Mouse (Mus musculus): ENCODE data around the gene Dcaf6. TPM values are rescaled to one million over a fixed set of nuclear protein-coding genes. Genes with fewer than 3 reads are reported as not detected.
"Not testable (repeated sequence)": the region's sequence is repeated elsewhere in the genome, so short reads cannot be mapped to it uniquely, and the experiment has no call there.

Gene Dcaf6
- polyA plus RNA-seq, 1 experiment = 7.4 TPM

GRCm38 (mm10) chr1:165348627-165349026 is 111.6 kb downstream of the Dcaf6 start:
- Histone ChIP-seq H3K27me3 (ENCODE audit: control insufficient read depth, insufficient read depth, low read length) (no peaks in the 10 kb centered on the region), H3K4me3 (ENCODE audit: low read depth, low read length) (no peak overlapping the region), H3K4me1 (ENCODE audit: control insufficient read depth, insufficient read depth, insufficient read length, low read length) (peaks cover 5% of the 10 kb centered on the region), H3K27ac (ENCODE audit: insufficient read depth, low read depth, low read length) (no peak overlapping the region; the same call in 1 of the 2 replicates), H3K36me3 (ENCODE audit: control insufficient read depth, insufficient read depth, low read length) (peaks cover 2% of the 10 kb centered on the region)
- TF ChIP-seq CTCF (IDR thresholded peaks at IDR 0.05; ENCODE audit: extremely low read depth, insufficient read length, insufficient replicate concordance, low read depth, low read length) = no peak
- no peak for TF ChIP-seq POLR2A (IDR thresholded peaks at IDR 0.05; ENCODE audit: low read depth, low read length)

GRCm38 (mm10) chr1:165344453-165344852 is 115.8 kb downstream of the Dcaf6 start:
- Histone ChIP-seq H3K4me3 (ENCODE audit: low read depth, low read length) (no peak overlapping the region), H3K27me3 (ENCODE audit: control insufficient read depth, insufficient read depth, low read length) (no peaks in the 10 kb centered on the region), H3K36me3 (ENCODE audit: control insufficient read depth, insufficient read depth, low read length) (no peaks in the 10 kb centered on the region), H3K4me1 (ENCODE audit: control insufficient read depth, insufficient read depth, insufficient read length, low read length) (no peaks in the 10 kb centered on the region), H3K27ac (ENCODE audit: insufficient read depth, low read depth, low read length) (no peak overlapping the region)
- no peak for TF ChIP-seq POLR2A (IDR thresholded peaks at IDR 0.05; ENCODE audit: low read depth, low read length)
- no peak for TF ChIP-seq CTCF (IDR thresholded peaks at IDR 0.05; ENCODE audit: extremely low read depth, insufficient read length, insufficient replicate concordance, low read depth, low read length)
- 78% methylated on average over 4 of the region's 4 CpGs for WGBS

DNA sequence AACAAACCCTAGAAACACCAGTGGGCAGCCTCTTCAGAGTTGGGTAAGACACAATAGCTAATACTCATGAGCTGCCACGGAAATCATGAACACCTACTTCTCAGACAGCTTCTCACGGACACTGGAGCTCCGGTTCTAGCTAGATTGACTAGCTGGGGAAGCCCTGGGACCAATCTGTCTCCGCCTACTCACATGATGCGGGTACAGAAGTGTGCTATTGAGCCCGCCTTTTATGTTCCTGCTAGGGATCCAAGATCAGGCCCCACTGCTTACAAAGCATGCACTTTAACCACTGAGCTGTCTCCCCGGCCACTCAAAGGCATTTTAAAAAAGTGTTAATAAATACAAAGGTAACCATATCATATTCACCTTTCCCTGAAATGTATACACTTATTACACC is 118.1 kb downstream of the Dcaf6 start:
- WGBS = 60% methylated on average over 7 of the region's 7 CpGs
- Histone ChIP-seq H3K4me3 (ENCODE audit: low read depth, low read length) (no peak overlapping the region), H3K4me1 (ENCODE audit: control insufficient read depth, insufficient read depth, insufficient read length, low read length) (no peaks in the 10 kb centered on the region), H3K27ac (ENCODE audit: insufficient read depth, low read depth, low read length) (no peak overlapping the region), H3K27me3 (ENCODE audit: control insufficient read depth, insufficient read depth, low read length) (no peaks in the 10 kb centered on the region), H3K36me3 (ENCODE audit: control insufficient read depth, insufficient read depth, low read length) (peaks cover 6% of the 10 kb centered on the region)
- TF ChIP-seq POLR2A (IDR thresholded peaks at IDR 0.05; ENCODE audit: low read depth, low read length) (no peak), CTCF (IDR thresholded peaks at IDR 0.05; ENCODE audit: extremely low read depth, insufficient read length, insufficient replicate concordance, low read depth, low read length) (no peak)

- peaks cover 4% of the 10 kb centered on the region for H3K36me3 ChIP-seq (ENCODE audit: control insufficient read depth, insufficient read depth, low read length)
- 67% methylated on average over 3 of the region's 3 CpGs for WGBS
These were observed 127.5 kb downstream of the Dcaf6 start for GRCm38 (mm10) chr1:165332797-165333196.

GRCm38 (mm10) chr1:165330859-165331258 is 129.4 kb downstream of the Dcaf6 start:
- no peaks in the 10 kb centered on the region for H3K27me3 ChIP-seq (ENCODE audit: control insufficient read depth, insufficient read depth, low read length)
- H3K36me3 ChIP-seq (ENCODE audit: control insufficient read depth, insufficient read depth, low read length) = peaks cover 3% of the 10 kb centered on the region; the same call in 1 of the 2 replicates
- TF ChIP-seq POLR2A (IDR thresholded peaks at IDR 0.05; ENCODE audit: low read depth, low read length) = no peak
- no peak for TF ChIP-seq CTCF (IDR thresholded peaks at IDR 0.05; ENCODE audit: extremely low read depth, insufficient read length, insufficient replicate concordance, low read depth, low read length)
- H3K4me3 ChIP-seq (ENCODE audit: low read depth, low read length) = no peak overlapping the region
- no peak overlapping the region for H3K27ac ChIP-seq (ENCODE audit: insufficient read depth, low read depth, low read length)
- H3K4me1 ChIP-seq (ENCODE audit: control insufficient read depth, insufficient read depth, insufficient read length, low read length) = no peaks in the 10 kb centered on the region

More at GRCm38 (mm10) chr1:165332797-165333196, 127.5 kb downstream of the Dcaf6 start:
- Histone ChIP-seq H3K27me3 (ENCODE audit: control insufficient read depth, insufficient read depth, low read length) (no peaks in the 10 kb centered on the region), H3K27ac (ENCODE audit: insufficient read depth, low read depth, low read length) (no peak overlapping the region), H3K4me3 (ENCODE audit: low read depth, low read length) (no peak overlapping the region), H3K4me1 (ENCODE audit: control insufficient read depth, insufficient read depth, insufficient read length, low read length) (no peaks in the 10 kb centered on the region)
- TF ChIP-seq POLR2A (IDR thresholded peaks at IDR 0.05; ENCODE audit: low read depth, low read length) (no peak), CTCF (IDR thresholded peaks at IDR 0.05; ENCODE audit: extremely low read depth, insufficient read length, insufficient replicate concordance, low read depth, low read length) (no peak)

DNA sequence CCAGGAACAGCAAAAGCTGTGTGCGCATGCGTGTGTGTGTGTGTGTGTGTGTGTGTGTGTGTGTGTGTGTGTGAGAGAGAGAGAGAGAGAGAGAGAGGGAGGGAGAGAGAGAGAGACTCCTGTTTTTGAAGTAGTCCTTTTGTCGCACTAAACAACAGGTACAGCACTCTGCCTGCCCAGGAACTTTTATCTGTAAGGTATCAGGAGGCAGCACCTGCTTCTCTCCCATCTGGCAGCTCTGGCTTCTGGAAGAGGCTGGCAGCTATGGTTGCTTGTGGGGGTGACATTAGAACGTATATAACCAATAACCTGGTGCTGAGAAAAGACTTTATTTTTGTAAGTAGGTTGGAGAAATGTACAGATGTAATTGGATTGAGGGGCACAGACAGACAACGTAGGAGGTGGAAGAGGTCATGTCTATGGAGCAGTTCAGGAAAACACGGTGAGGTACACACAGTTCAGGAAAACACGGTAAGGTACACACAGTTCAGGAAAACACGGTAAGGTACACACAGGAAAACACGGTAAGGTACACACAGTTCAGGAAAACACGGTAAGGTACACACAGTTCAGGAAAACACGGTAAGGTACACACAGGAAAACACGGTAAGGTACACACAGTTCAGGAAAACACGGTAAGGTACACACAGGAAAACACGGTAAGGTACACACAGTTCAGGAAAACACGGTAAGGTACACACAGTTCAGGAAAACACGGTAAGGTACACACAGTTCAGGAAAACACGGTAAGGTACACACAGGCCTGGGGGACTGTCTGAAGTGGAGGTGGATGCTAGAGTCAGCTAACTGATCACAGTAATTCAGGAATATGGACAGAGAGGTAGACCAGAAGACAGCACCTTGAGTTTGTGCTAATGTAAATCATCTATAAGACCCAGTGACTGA is 131.6 kb downstream of the Dcaf6 start:
- WGBS = 94% methylated on average over 17 of the region's 17 CpGs
- not testable (repeated sequence) for H3K27me3 ChIP-seq (ENCODE audit: control insufficient read depth, insufficient read depth, low read length); H3K36me3 ChIP-seq (ENCODE audit: control insufficient read depth, insufficient read depth, low read length); H3K4me1 ChIP-seq (ENCODE audit: control insufficient read depth, insufficient read depth, insufficient read length, low read length); H3K27ac ChIP-seq (ENCODE audit: insufficient read depth, low read depth, low read length); H3K4me3 ChIP-seq (ENCODE audit: low read depth, low read length)

DNA sequence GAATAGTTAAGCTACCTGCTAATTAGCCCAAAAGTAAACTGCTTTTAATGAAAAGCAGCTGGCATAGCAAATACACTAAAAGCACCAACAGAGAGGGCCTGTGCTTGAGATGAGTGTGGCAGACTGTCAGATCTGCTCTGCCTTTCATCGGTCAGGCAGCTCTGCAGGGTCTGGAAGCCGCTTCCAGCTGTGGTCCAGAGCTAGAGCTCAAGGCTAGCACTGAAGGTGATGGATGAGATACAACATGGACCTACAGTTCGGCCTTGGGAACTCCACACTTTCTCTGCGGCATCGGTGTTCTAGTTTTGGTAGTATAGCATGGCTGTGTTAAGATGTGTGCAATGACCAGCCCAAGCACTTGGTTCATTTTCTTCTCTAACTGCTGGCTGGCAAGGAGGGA is 132.4 kb downstream of the Dcaf6 start:
- Histone ChIP-seq H3K27ac (ENCODE audit: insufficient read depth, low read depth, low read length) (no peak overlapping the region), H3K27me3 (ENCODE audit: control insufficient read depth, insufficient read depth, low read length) (no peaks in the 10 kb centered on the region), H3K36me3 (ENCODE audit: control insufficient read depth, insufficient read depth, low read length) (peaks cover 1% of the 10 kb centered on the region; the same call in 1 of the 2 replicates), H3K4me3 (ENCODE audit: low read depth, low read length) (no peak overlapping the region), H3K4me1 (ENCODE audit: control insufficient read depth, insufficient read depth, insufficient read length, low read length) (no peaks in the 10 kb centered on the region)
- no peak for TF ChIP-seq CTCF (IDR thresholded peaks at IDR 0.05; ENCODE audit: extremely low read depth, insufficient read length, insufficient replicate concordance, low read depth, low read length)
- TF ChIP-seq POLR2A (IDR thresholded peaks at IDR 0.05; ENCODE audit: low read depth, low read length) = no peak
- 85% methylated on average over 5 of the region's 5 CpGs for WGBS

Data from small intestine, adult 2 months (tissue).